In genomic region chr13:95655284-95655683, GRCm38 (mm10) we compare ENCODE assay signal across 9 mouse cellular contexts. TPM values are rescaled to one million over a fixed set of nuclear protein-coding genes. Genes with fewer than 3 reads are reported as not detected.
A peak's percentile ranks its signal among the peaks of the same experiment; 100 is the strongest.
DNase-seq lines count a peak whose midpoint lies in the region; ATAC-seq and TF ChIP-seq lines count a peak whose summit lies in the region.
"Had no signal": no experiment of that assay in that cellular context is flagged by ENCODE, and none has a peak within 500 bp of the region (broad histone marks: within the 10 kb centered on the region; RNA-seq: fewer than 3 reads in every experiment).

No protein-coding gene starts in this region.

- TF ChIP-seq CTCF in hindbrain, postnatal 0 days (IDR thresholded peaks at IDR 0.05; ENCODE audit: low read depth), result no peak
- TF ChIP-seq CTCF in lung, embryonic 14.5 days (IDR thresholded peaks at IDR 0.05; ENCODE audit: low read depth), result no peak

- H3K4me2 ChIP-seq in hindbrain, postnatal 0 days (ENCODE audit: low read depth, low read length), result no peak overlapping the region
- no peak overlapping the region for H3K4me2 ChIP-seq in lung, embryonic 14.5 days

- no peaks in the 10 kb centered on the region for H3K4me1 ChIP-seq in hindbrain, postnatal 0 days (ENCODE audit: insufficient read depth, low read length)
- peaks cover 3% of the 10 kb centered on the region; the same call in 1 of the 2 replicates for H3K4me1 ChIP-seq in lung, embryonic 14.5 days (ENCODE audit: insufficient read depth)

- 39% methylated on average over 9 of the region's 9 CpGs for WGBS in hindbrain, postnatal 0 days
- WGBS in lung, embryonic 14.5 days, result 24% methylated on average over 9 of the region's 9 CpGs

- no peaks in the 10 kb centered on the region for H3K36me3 ChIP-seq in hindbrain, postnatal 0 days (ENCODE audit: insufficient read depth, low read length)
- 0 out of 2 replicates have a peak, but pooled peaks cover 7% of the 10 kb centered on the region for H3K36me3 ChIP-seq in lung, embryonic 14.5 days (ENCODE audit: insufficient read depth)

- H3K9ac ChIP-seq in hindbrain, postnatal 0 days (replicated peaks; ENCODE audit: low read length), result no peak overlapping the region
- no peak overlapping the region for H3K9ac ChIP-seq in lung, embryonic 14.5 days

- H3K4me3 ChIP-seq in hindbrain, postnatal 0 days (ENCODE audit: low read length), result no peak overlapping the region
- H3K4me3 ChIP-seq in lung, embryonic 14.5 days (ENCODE audit: low read depth, low read length), result no peak overlapping the region

- no peak for ATAC-seq in hindbrain, postnatal 0 days
- peak; percentile 91 for ATAC-seq in lung, embryonic 14.5 days (ENCODE audit: insufficient read depth)
- ATAC-seq in cerebellum, adult (ENCODE audit: insufficient number of reproducible peaks, low FRiP score, low TSS enrichment), result no peak

- H3K27ac ChIP-seq in hindbrain, postnatal 0 days, result no peak overlapping the region
- peak overlapping the region; percentile 19; the same call in 1 of the 2 replicates for H3K27ac ChIP-seq in lung, embryonic 14.5 days (ENCODE audit: low read depth)

- H3K27me3 ChIP-seq in hindbrain, postnatal 0 days (ENCODE audit: insufficient read depth, low read length), result no peaks in the 10 kb centered on the region
- H3K27me3 ChIP-seq in lung, embryonic 14.5 days (ENCODE audit: insufficient read depth, low read length), result no peaks in the 10 kb centered on the region

- H3K9me3 ChIP-seq in hindbrain, postnatal 0 days (ENCODE audit: low read length), result no peaks in the 10 kb centered on the region
- no peaks in the 10 kb centered on the region for H3K9me3 ChIP-seq in lung, embryonic 14.5 days (ENCODE audit: low read depth, low read length)

- peak; percentile 59 for DNase-seq in embryo, embryonic 10 days (ENCODE audit: low spot score)
- no peak for DNase-seq in embryo, embryonic 9.5 days (ENCODE audit: extremely low spot score)
- peak; percentile 59 for DNase-seq in embryo, embryonic 10.5 days (ENCODE audit: low spot score)
- peak; percentile 42 for DNase-seq in hindbrain, postnatal 0 days (ENCODE audit: low spot score)
- DNase-seq in lung, embryonic 14.5 days, result peak; percentile 81
- DNase-seq in cerebellum, postnatal 36 days, result no peak
- no peak for DNase-seq in layer of hippocampus, adult 8-10 months (ENCODE audit: low spot score in 2 of 2)
- DNase-seq: adrenal gland, postnatal 10 days had no signal

RNA-seq across cellular contexts. Expression of gene F2r, which starts 37.0 kb away (rescaled TPM):
- total RNA-seq in hindbrain, postnatal 0 days (2014; rRNA removed), result 49.7 and 53.0 TPM in 2 replicates
- polyA plus RNA-seq in hindbrain, postnatal 0 days (2015; fragmentation: Nextera tagmentation; extraction: Ambion mirVana), result 34.6 and 36.9 TPM in 2 replicates
- polyA plus RNA-seq in lung, embryonic 14.5 days (2014; fragmentation: Nextera tagmentation; extraction: Ambion mirVana), result 109 and 110 TPM in 2 replicates
- 1 to 10 TPM; 3.7 to 6.5 (median 5.1) TPM for total RNA-seq in layer of hippocampus, adult 8-10 months (2022)

RNA-seq across cellular contexts. Expression of gene F2rl2, which starts 41.4 kb away (rescaled TPM):
- 0.26 and 0.83 TPM in 2 replicates for total RNA-seq in hindbrain, postnatal 0 days (2014; rRNA removed)
- polyA plus RNA-seq in hindbrain, postnatal 0 days (2015; fragmentation: Nextera tagmentation; extraction: Ambion mirVana), result 0.54 and 0.66 TPM in 2 replicates
- polyA plus RNA-seq in lung, embryonic 14.5 days (2014; fragmentation: Nextera tagmentation; extraction: Ambion mirVana), result 0.91 and 1.3 TPM in 2 replicates
- total RNA-seq in layer of hippocampus, adult 8-10 months (2022), result under 1 TPM; 0.34 to 0.55 (median 0.49) TPM

Comparison
In these comparisons a context has a peak if more than half of its experiments do, and no peak if none do; other contexts are left out.
1. DNase-seq: peak in embryo, embryonic 10 days (single experiment), embryo, embryonic 10.5 days (single experiment), hindbrain, postnatal 0 days (single experiment) and lung, embryonic 14.5 days (single experiment); none in embryo, embryonic 9.5 days (single experiment), cerebellum, postnatal 36 days (0 of 2) and layer of hippocampus, adult 8-10 months (0 of 2).